Mouse (Mus musculus) myocyte (in vitro differentiated cells): ENCODE data around the gene Jak2. TPM values are rescaled to one million over a fixed set of nuclear protein-coding genes. Genes with fewer than 3 reads are reported as not detected.

Experiments used
- H3K27me3 ChIP-seq: one replicate; pipeline ENCODE4 v1.6.1; 2011; ENCODE audit not compliant: control insufficient read depth, insufficient read depth, insufficient read length
- H3K36me3 ChIP-seq: one replicate; pipeline ENCODE4 v1.6.1; 2011; ENCODE audit not compliant: control insufficient read depth, insufficient read depth
- H3K4me2 ChIP-seq: one replicate; pipeline ENCODE4 v1.6.1; 2011; ENCODE audit warnings: low read depth, control low read depth
- H3K4me3 ChIP-seq: one replicate; pipeline ENCODE4 v1.5.1; 2011; ENCODE audit warnings: mild to moderate bottlenecking, control low read depth, moderate library complexity
- H3K79me2 ChIP-seq: one replicate; pipeline ENCODE4 v1.6.1; 2011; ENCODE audit not compliant: control insufficient read depth, insufficient read depth
- H3ac ChIP-seq: one replicate; pipeline ENCODE4 v1.6.1; 2011; ENCODE audit not compliant: control insufficient read depth, insufficient read length
- CEBPB ChIP-seq: IDR thresholded peaks from 2 replicates; pipeline ENCODE4 v1.6.1; 2011; ENCODE audit warnings: mild to moderate bottlenecking, moderate library complexity; ENCODE audit not compliant: poor library complexity, insufficient read depth, severe bottlenecking
- E2F4 ChIP-seq: IDR thresholded peaks from one replicate; pipeline ENCODE4 v1.6.1; 2011; ENCODE audit warnings: mild to moderate bottlenecking, control low read depth, moderate library complexity; ENCODE audit not compliant: insufficient read depth
- MAX ChIP-seq: IDR thresholded peaks from one replicate; pipeline ENCODE4 v1.6.1; 2011; ENCODE audit warnings: low read depth, mild to moderate bottlenecking, control low read depth
- MYOD1 ChIP-seq, 3 experiments: IDR thresholded peaks; one replicate each; pipeline ENCODE4 v1.6.1; 2011; ENCODE audit warnings: control low read depth in 2 of 3, low read depth in 2 of 3, mild to moderate bottlenecking in 2 of 3, moderate library complexity in 1 of 3; ENCODE audit not compliant: insufficient read length in 2 of 3, control insufficient read depth in 1 of 3
- MYOG ChIP-seq, 3 experiments: IDR thresholded peaks; one replicate each; pipeline ENCODE4 v1.6.1; 2011; ENCODE audit warnings: control low read depth in 2 of 3, low read depth in 2 of 3, mild to moderate bottlenecking in 2 of 3; ENCODE audit not compliant: insufficient read length in 2 of 3, control insufficient read depth in 1 of 3, insufficient read depth in 1 of 3
- POLR2A ChIP-seq: IDR thresholded peaks from one replicate; pipeline ENCODE4 v1.6.1; 2011; ENCODE audit warnings: low read depth, mild to moderate bottlenecking, control low read depth, moderate library complexity; ENCODE audit not compliant: insufficient read length
- POLR2AphosphoS2 ChIP-seq: IDR thresholded peaks from one replicate; pipeline ENCODE4 v1.6.1; 2011; ENCODE audit warnings: low read depth, control low read depth; ENCODE audit not compliant: insufficient read length
- REST ChIP-seq: IDR thresholded peaks from one replicate; pipeline ENCODE4 v1.6.1; 2011; ENCODE audit warnings: mild to moderate bottlenecking, control low read depth, moderate library complexity; ENCODE audit not compliant: insufficient read depth, insufficient read length
- SRF ChIP-seq: IDR thresholded peaks from one replicate; pipeline ENCODE4 v1.6.1; 2011; ENCODE audit warnings: low read depth; ENCODE audit not compliant: control insufficient read depth, insufficient read length
- TCF12 ChIP-seq: IDR thresholded peaks from one replicate; pipeline ENCODE4 v1.6.1; 2011; ENCODE audit warnings: mild to moderate bottlenecking, control low read depth; ENCODE audit not compliant: poor library complexity, insufficient read depth, severe bottlenecking
- TCF3 ChIP-seq: IDR thresholded peaks from one replicate; pipeline ENCODE4 v1.6.1; 2011; ENCODE audit warnings: low read depth, control low read depth; ENCODE audit not compliant: insufficient read length
- USF1 ChIP-seq: IDR thresholded peaks from one replicate; pipeline ENCODE4 v1.6.1; 2011; ENCODE audit warnings: low read depth, mild to moderate bottlenecking, control low read depth, moderate library complexity
- polyA plus RNA-seq: library from polyadenylated mRNA; unstranded; fragments of >200 nt; fragmentation: generic; extraction: Trizol; gene quantifications from one replicate; pipeline ENCODE4 v1.2.1, GENCODE M21; 2012; ENCODE audit warnings: missing spikeins

Gene Jak2
- polyA plus RNA-seq, 1 experiment, result 3.3 TPM

DNA sequence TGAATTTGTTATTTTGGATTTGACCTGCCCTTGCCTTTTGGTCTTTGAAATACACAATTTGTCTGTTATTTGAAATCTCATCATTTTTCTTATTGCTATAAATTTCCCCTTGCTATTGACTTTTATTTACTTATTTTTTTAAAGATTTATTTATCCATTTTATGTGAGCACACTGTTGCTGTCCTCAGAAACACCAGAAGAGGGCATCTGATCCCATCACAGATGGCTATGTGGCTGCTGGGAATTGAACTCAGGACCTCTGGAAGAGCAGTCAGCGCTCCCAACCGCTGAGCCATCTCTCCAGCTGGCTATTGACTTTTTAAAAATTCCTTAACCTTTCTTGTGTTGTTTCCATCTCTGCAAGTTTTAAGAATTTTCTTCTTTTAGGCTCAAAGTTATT lies 85.0 kb downstream of the Jak2 start:
- H3K27me3 ChIP-seq, result peaks cover 9% of the 10 kb centered on the region
- H3K4me2 ChIP-seq, result no peak overlapping the region
- no peak overlapping the region for H3ac ChIP-seq
- H3K36me3 ChIP-seq, result no peaks in the 10 kb centered on the region
- H3K79me2 ChIP-seq, result no peaks in the 10 kb centered on the region
- H3K4me3 ChIP-seq, result no peak overlapping the region
- no peak for TF ChIP-seq USF1
- no peak for TF ChIP-seq MAX
- no peak for TF ChIP-seq REST
- TF ChIP-seq POLR2A, result no peak
- no peak for TF ChIP-seq MYOG (IDR thresholded peaks at IDR 0.05; ENCODE audit: control insufficient read depth in 1 of 3, insufficient read depth in 1 of 3, insufficient read length in 2 of 3, low read depth in 2 of 3)
- no peak for TF ChIP-seq TCF3
- TF ChIP-seq MYOD1 (IDR thresholded peaks at IDR 0.05; ENCODE audit: control insufficient read depth in 1 of 3, insufficient read length in 2 of 3, low read depth in 2 of 3), result no peak
- TF ChIP-seq E2F4, result no peak
- no peak for TF ChIP-seq CEBPB
- no peak for TF ChIP-seq POLR2AphosphoS2
- no peak for TF ChIP-seq SRF
- no peak for TF ChIP-seq TCF12

- TF ChIP-seq POLR2AphosphoS2, result no peak
- TF ChIP-seq MYOG (IDR thresholded peaks at IDR 0.05; ENCODE audit: control insufficient read depth in 1 of 3, insufficient read depth in 1 of 3, insufficient read length in 2 of 3, low read depth in 2 of 3), result no peak
- no peak for TF ChIP-seq POLR2A
- TF ChIP-seq E2F4, result no peak
- no peak for TF ChIP-seq TCF3
- TF ChIP-seq MAX, result no peak
- TF ChIP-seq USF1, result no peak
- no peak for TF ChIP-seq MYOD1 (IDR thresholded peaks at IDR 0.05; ENCODE audit: control insufficient read depth in 1 of 3, insufficient read length in 2 of 3, low read depth in 2 of 3)
- H3K27me3 ChIP-seq, result no peaks in the 10 kb centered on the region
- H3K36me3 ChIP-seq, result no peaks in the 10 kb centered on the region
- H3K79me2 ChIP-seq, result no peaks in the 10 kb centered on the region
- H3K4me3 ChIP-seq, result no peak overlapping the region
- H3ac ChIP-seq, result no peak overlapping the region
- no peak overlapping the region for H3K4me2 ChIP-seq
These were observed 89.4 kb downstream of the Jak2 start for GRCm38 (mm10) chr19:29341029-29341428.

- no peaks in the 10 kb centered on the region for H3K36me3 ChIP-seq
- H3K4me2 ChIP-seq, result no peak overlapping the region
- H3ac ChIP-seq, result no peak overlapping the region
- no peak overlapping the region for H3K4me3 ChIP-seq
- H3K79me2 ChIP-seq, result no peaks in the 10 kb centered on the region
- TF ChIP-seq SRF, result no peak
- no peak for TF ChIP-seq MYOG (IDR thresholded peaks at IDR 0.05; ENCODE audit: control insufficient read depth in 1 of 3, insufficient read depth in 1 of 3, insufficient read length in 2 of 3, low read depth in 2 of 3)
- TF ChIP-seq REST, result no peak
- no peak for TF ChIP-seq MAX
- TF ChIP-seq CEBPB, result no peak
- no peak for TF ChIP-seq TCF3
- no peak for TF ChIP-seq E2F4
- TF ChIP-seq TCF12, result no peak
- no peak for TF ChIP-seq POLR2A
- TF ChIP-seq MYOD1 (IDR thresholded peaks at IDR 0.05; ENCODE audit: control insufficient read depth in 1 of 3, insufficient read length in 2 of 3, low read depth in 2 of 3), result no peak
- TF ChIP-seq USF1, result no peak
- TF ChIP-seq POLR2AphosphoS2, result no peak
- H3K27me3 ChIP-seq, result no peaks in the 10 kb centered on the region
These were observed 90.7 kb downstream of the Jak2 start for GRCm38 (mm10) chr19:29342281-29342680.

DNA sequence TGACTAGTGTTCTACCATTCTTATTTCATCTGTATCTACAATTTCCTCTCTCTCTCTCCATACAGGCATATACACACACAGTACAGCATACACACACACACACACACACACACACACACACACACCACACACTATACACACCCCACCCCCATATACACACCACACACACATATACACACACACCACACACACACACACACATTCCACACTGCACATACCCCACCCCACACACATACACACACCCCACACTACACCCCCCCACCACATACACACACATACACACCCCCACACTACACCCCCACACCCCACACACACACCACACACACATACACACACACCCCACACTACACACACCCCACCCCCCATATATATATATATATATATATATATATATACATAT lies 93.2 kb downstream of the Jak2 start:
- Histone ChIP-seq H3K36me3 (no peaks in the 10 kb centered on the region), H3ac (no peak overlapping the region), H3K27me3 (no peaks in the 10 kb centered on the region), H3K4me2 (no peak overlapping the region), H3K79me2 (no peaks in the 10 kb centered on the region), H3K4me3 (no peak overlapping the region)
- TF ChIP-seq E2F4, result no peak

- no peak overlapping the region for H3ac ChIP-seq
- H3K36me3 ChIP-seq, result no peaks in the 10 kb centered on the region
- H3K4me3 ChIP-seq, result no peak overlapping the region
- H3K4me2 ChIP-seq, result no peak overlapping the region
- H3K79me2 ChIP-seq, result no peaks in the 10 kb centered on the region
- no peaks in the 10 kb centered on the region for H3K27me3 ChIP-seq
- TF ChIP-seq E2F4 (no peak), SRF (no peak), TCF3 (no peak), MYOG (IDR thresholded peaks at IDR 0.05; ENCODE audit: control insufficient read depth in 1 of 3, insufficient read depth in 1 of 3, insufficient read length in 2 of 3, low read depth in 2 of 3) (no peak), CEBPB (no peak), POLR2A (no peak)
These were observed 94.0 kb downstream of the Jak2 start for GRCm38 (mm10) chr19:29345636-29346035.

- Histone ChIP-seq H3K27me3 (no peaks in the 10 kb centered on the region), H3K79me2 (no peaks in the 10 kb centered on the region)
- TF ChIP-seq POLR2A (no peak), TCF12 (no peak), SRF (no peak), MYOD1 (IDR thresholded peaks at IDR 0.05; ENCODE audit: control insufficient read depth in 1 of 3, insufficient read length in 2 of 3, low read depth in 2 of 3) (no peak), REST (no peak), CEBPB (no peak), MAX (no peak), TCF3 (no peak), MYOG (IDR thresholded peaks at IDR 0.05; ENCODE audit: control insufficient read depth in 1 of 3, insufficient read depth in 1 of 3, insufficient read length in 2 of 3, low read depth in 2 of 3) (no peak), E2F4 (no peak)
These were observed 99.4 kb downstream of the Jak2 start for GRCm38 (mm10) chr19:29350991-29351390.

More at GRCm38 (mm10) chr19:29350991-29351390, 99.4 kb downstream of the Jak2 start:
- H3ac ChIP-seq, result no peak overlapping the region
- H3K36me3 ChIP-seq, result no peaks in the 10 kb centered on the region
- no peak overlapping the region for H3K4me3 ChIP-seq
- H3K4me2 ChIP-seq, result no peak overlapping the region
